Mouse (Mus musculus) lung, adult 18-20 months (tissue): ENCODE measurements around the gene Serpinh1.
A peak's percentile ranks its signal among the peaks of the same experiment; 100 is the strongest.

Source experiments
- DNase-seq, 2 experiments: peaks; one replicate each; pipeline ENCODE4 v3.0.0; 2022; ENCODE audit warnings: mixed read lengths in 2 of 2

Gene Serpinh1

GRCm38 (mm10) chr7:99366716-99367115 is 13.7 kb upstream of the Serpinh1 start:
- no peak for DNase-seq

GRCm38 (mm10) chr7:99365069-99365468 is 12.0 kb upstream of the Serpinh1 start:
- peak; percentile 70 to 80 for DNase-seq

- DNase-seq, result no peak
These were observed 9.1 kb upstream of the Serpinh1 start for GRCm38 (mm10) chr7:99362137-99362536.

- DNase-seq, result no peak
These were observed 7.9 kb upstream of the Serpinh1 start for GRCm38 (mm10) chr7:99360803-99361414.

- DNase-seq, result peak; percentile 83 to 85
These were observed 7.2 kb upstream of the Serpinh1 start for GRCm38 (mm10) chr7:99360021-99360802.

- no peak for DNase-seq
These were observed 5.3 kb upstream of the Serpinh1 start for GRCm38 (mm10) chr7:99358371-99358770.

- DNase-seq, result peak; percentile 51 to 62
These were observed 4.2 kb upstream of the Serpinh1 start for GRCm38 (mm10) chr7:99357201-99357600.

- DNase-seq, result peak; percentile 69 to 78
These were observed 3.3 kb upstream of the Serpinh1 start for GRCm38 (mm10) chr7:99356244-99356930.

- DNase-seq, result peak; percentile 89 to 91
These were observed 2.7 kb upstream of the Serpinh1 start for GRCm38 (mm10) chr7:99355731-99356131.

- DNase-seq, result peak; percentile 37 to 47
These were observed 1.1 kb downstream of the Serpinh1 start for GRCm38 (mm10) chr7:99351802-99352517.

GRCm38 (mm10) chr7:99351104-99351801 is 1.8 kb downstream of the Serpinh1 start:
- DNase-seq, result peak in 1 of 2 experiments; percentile 39

- no peak for DNase-seq
These were observed 3.0 kb downstream of the Serpinh1 start for GRCm38 (mm10) chr7:99349782-99350720.

GRCm38 (mm10) chr7:99348883-99349282 is 4.2 kb downstream of the Serpinh1 start:
- no peak for DNase-seq

- DNase-seq, result no peak
These were observed 5.8 kb downstream of the Serpinh1 start for GRCm38 (mm10) chr7:99347268-99347667.

- no peak for DNase-seq
These were observed 9.5 kb downstream of the Serpinh1 start for GRCm38 (mm10) chr7:99343577-99343976.

- no peak for DNase-seq
These were observed 12.3 kb downstream of the Serpinh1 start for GRCm38 (mm10) chr7:99340736-99341135.

GRCm38 (mm10) chr7:99332774-99333480 is 20.1 kb downstream of the Serpinh1 start:
- peak; percentile 81 to 85 for DNase-seq

- DNase-seq, result no peak
These were observed 23.0 kb downstream of the Serpinh1 start for GRCm38 (mm10) chr7:99330012-99330411.

GRCm38 (mm10) chr7:99328847-99329246 is 24.2 kb downstream of the Serpinh1 start:
- DNase-seq, result no peak

- DNase-seq, result no peak
These were observed 26.9 kb downstream of the Serpinh1 start for GRCm38 (mm10) chr7:99326128-99326527.
